Mouse (Mus musculus): ENCODE results near the gene Ptgs1.
A peak's percentile ranks its signal among the peaks of the same experiment; 100 is the strongest.
"Not testable (repeated sequence)": the region's sequence is repeated elsewhere in the genome, so short reads cannot be mapped to it uniquely, and the experiment has no call there.

Gene Ptgs1

DNA sequence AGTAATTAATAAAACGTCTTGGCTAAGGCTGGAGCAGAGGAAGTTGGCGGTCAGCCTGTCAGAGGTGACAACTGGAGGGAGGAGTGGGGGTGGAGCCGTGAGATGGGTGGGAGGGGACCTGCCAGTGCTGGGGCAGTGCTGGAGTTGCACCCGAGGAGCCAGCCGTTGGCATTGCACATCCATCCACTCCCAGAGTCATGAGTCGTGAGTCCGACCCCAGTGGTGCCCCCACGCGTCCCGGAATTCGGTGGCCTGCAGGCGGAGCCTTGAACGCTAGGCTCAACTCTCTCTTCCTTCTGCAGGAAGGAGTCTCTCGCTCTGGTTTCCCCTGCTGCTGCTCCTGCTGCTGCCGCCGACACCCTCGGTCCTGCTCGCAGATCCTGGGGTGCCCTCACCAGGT, at the start of gene Ptgs1:
Gene Ptgs1 (plus strand): TSS at position 61 of the 400 bp plus-strand sequence.
- peak; percentile 63 for DNase-seq

DNA sequence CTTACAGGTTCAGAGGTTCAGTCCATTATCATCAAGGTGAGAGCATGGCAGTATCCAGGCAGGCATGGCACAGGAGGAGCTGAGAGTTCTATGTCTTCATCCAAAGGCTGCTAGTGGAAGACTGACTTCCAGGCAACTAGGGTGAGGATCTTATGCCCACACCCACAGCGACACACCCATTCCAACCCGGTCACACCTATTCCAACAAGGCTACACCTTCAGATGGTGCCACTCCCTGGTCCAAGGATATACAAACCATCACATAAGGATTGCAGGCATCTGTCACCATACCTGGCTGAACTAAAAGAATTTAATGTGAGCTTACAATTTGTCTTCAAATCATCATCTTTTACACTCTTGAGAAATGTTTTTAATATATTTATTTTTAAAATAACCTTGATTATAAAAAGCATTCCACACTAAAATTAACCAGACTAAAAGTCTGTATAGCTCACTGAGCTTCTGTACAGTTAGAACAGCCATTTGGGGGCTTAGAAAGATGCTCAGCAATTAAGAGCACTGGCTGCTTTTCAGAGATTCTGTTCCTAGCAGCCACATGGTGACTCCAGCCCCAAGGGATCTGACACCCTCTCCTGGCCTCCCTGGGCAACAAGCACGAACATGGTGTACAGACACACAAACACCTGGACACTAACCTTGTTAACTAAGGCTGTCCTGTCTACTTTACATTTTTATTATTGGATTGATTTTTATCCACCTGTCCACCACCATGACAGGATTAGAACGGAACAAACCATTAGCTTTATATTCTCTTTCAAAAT, 48.4 kb upstream of the Ptgs1 start:
- peak; percentile 46 for DNase-seq

DNA sequence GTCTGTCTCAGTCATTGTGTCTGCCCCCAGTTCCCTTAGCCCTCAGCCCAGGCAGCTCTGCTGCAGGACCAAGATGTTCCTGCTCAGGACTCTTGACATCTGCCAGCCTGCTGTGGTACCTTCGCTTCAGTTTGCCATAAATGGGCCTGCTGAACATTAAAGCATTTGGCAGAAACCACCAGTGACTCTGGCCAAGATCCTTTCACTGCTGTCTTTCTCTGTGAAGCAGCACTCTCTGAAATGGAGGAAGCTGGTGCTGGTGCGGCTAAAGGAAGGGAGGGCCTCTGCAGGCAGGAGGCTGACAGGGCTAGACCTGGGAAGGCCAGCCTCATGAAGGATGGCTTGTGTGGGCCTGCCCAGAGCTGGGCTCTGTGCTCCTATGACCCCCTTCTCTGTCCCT, 46.9 kb upstream of the Ptgs1 start:
- DNase-seq: no peak

DNA sequence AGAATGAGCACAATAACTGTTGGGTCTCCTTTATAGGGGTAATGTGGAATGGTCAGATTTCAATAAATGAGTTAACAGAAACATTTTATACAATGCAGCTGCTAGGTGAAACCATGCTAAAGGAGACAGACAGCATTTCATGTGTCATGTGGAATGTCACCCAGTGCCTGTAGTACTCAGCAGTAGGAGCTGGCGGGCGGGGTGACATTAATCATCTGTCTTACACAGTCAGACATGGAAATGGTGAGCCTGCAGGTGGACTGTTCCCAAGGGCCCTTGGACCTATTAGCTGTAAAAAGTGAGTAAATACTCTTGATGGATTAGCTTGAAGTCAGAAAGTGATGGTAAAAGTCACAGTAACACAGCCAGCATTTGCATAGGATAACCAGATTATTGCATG, 46.0 kb upstream of the Ptgs1 start:
- DNase-seq: peak; percentile 48

DNA sequence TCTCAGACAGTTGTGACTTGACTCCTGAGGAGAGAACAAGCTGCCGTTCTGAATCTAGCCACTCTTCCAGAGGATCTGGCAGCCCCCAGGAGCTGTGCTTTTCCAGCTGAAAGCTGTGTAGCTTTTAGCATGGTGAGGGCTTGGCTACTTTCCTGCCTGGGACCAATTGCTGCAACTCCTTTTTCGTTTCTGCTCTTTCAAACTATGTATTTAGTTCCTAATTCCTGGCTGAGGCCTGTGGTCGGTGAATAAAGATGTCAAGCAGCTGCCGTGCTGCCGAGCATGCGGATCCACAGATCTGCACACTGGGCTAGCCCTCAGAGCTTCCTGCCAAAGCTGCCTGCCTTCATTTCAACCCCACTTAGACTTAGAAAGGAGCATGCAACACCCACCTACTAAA, 45.4 kb upstream of the Ptgs1 start:
- no peak for DNase-seq

DNA sequence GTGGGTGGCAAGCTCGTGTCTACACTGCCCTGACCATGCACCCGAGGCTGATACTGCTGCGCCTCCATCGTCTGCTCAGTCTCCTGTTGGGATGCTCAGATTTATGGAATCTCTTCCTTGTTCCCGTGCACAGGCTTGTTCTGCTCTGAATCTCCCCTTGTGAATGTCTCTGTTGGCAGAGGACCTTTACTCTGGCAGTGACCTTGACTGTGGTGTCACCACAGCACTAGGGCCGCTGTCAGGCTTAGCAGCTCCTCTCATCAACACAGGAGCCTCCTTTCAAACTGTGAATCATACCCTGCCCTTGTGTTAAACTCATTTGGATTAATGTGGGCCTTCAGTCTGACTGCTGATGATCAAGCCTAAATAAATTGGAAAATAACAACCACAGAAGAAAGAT, 41.0 kb upstream of the Ptgs1 start:
- not testable (repeated sequence) for DNase-seq

DNA sequence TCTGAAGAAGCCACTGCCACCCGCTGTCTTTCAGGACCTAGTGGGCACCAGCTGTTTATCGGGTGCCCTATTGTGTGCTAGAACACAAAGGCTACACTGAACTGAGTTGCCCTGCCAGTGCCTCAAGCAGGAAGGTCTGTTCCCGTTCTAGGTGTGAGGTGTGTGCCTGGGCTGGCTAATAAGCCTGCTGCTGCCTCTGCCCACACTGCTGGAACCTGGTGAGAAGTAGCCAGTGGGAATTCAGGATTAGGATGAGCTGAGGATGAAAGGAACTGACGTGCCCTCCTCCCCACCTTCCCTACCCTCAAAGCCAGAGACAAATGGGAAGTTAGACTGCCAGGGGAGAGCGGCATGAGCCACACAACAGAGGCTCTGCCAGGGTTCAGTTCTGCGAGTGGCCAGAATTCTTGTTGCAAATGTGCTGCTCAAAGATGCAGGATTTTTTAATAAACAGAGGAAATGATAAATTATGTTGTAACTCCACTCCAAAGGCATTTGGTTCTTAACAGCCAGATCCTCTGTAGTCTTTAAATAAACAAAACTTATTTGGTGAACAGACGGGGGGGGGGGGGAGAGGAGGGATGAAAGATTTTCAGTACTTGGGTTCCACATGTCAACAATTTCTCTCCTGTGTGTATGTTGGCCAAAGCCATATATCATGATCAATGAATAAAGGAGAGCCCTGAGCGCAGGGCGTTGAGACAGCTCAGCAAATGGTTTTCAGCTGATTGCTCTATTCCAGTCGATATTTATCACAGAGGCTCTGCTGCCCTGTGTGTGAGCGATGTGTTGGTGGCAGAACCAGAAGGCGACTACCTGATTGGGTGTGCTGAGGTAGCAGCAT, 38.9 kb upstream of the Ptgs1 start:
- no peak for DNase-seq

DNA sequence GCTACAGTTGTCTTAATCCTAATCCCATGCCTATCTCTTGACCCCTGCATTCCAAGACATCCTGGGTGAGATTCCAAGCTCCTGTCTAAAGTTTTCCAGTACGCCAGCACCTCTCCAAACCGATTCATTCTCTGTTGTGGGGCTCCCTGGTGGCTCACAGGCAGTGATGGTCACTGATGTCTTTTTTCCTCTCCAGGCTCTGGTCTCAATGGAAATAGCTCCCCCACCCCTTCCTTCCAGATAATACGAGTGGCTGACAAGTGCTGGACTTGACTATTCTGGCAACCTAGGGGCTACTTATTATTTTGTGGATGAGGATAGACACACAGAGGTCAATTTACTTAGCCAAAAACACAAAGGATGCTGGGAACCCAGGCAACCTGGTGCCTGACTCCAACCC, 33.2 kb upstream of the Ptgs1 start:
- no peak for DNase-seq

DNA sequence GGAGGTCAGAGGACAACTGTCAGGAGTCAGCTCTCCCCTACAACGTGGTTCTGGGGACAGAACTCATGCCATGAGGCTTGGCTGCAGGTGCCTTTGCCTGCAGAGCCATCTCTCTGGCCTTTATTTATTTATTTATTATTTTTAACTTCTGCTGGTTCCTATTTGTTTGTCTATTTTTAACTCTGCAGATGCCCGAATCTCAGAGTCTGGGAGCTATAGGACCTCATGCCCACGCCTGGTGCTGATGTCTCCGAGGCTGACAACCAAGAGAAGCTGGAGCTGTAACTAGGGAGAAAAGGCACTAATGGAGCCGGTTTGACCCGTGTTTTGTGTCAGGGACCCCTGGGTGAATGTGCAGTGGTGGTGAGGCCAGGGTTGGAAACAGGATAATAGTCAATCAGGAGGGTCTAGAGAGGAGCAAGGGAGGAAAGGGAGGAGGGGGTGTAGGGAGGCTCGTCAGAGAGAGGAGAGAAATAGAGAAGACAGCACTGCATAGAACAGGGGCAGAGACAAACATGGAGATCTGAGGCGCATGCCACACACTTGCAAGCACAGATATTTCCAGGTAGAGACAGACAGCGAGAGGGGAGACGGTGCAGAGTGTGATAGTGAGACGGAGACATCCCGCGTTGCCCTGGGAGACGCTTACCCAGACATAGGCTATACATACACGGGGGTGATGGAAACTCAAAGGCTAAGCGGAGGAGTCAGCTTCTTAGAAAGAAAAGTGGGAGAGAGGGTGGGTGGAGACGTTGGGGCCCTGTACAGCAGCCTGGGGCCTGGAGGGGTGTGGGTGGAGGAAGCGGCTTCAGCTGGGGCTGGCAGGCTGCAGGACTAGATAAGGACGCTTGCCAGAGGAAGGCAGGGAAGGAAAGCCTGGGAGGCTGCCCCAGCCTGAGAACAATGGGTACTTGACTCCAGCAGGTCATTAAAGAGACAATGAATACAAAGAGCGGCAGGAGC, 32.0 kb upstream of the Ptgs1 start:
- DNase-seq: peak; percentile 94

DNA sequence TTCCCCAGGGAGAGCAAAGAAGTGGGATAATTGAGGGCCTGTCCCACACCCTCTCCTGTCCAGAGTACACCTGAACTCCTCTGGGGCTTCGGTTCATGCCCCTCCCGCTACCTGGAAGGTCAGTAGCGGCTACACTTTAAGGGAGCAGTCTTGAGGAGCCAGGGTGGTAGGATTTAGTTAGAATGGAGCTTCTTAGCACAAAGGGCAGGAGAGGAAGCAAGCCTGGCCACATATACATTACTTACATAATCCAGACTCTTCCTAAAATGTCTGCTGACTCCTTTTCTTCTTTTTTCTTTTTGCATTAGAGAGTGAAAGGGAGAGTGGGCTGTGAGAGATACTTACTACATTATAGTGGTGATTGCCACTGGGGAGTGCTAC, 31.4 kb upstream of the Ptgs1 start:
- DNase-seq: no peak

DNA sequence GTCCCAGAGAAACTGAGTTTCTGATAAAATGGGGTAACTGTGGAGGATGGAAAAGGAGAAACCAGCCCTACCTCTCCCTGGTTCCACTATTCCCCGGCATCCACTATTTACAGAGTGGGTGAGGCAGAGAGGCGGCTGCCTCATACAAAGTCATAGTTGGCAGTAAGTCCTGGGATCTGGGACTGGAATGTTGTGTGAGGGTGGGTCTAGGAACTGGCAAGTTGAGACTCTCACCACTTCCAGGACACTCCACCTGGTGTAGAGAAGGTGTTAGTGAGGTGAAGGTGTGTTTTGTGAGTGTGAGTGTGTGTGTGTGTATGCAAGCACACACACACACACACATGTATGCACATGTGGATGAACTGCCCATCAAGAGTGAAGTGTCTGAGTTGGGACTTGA, 29.4 kb upstream of the Ptgs1 start:
- DNase-seq: no peak

DNA sequence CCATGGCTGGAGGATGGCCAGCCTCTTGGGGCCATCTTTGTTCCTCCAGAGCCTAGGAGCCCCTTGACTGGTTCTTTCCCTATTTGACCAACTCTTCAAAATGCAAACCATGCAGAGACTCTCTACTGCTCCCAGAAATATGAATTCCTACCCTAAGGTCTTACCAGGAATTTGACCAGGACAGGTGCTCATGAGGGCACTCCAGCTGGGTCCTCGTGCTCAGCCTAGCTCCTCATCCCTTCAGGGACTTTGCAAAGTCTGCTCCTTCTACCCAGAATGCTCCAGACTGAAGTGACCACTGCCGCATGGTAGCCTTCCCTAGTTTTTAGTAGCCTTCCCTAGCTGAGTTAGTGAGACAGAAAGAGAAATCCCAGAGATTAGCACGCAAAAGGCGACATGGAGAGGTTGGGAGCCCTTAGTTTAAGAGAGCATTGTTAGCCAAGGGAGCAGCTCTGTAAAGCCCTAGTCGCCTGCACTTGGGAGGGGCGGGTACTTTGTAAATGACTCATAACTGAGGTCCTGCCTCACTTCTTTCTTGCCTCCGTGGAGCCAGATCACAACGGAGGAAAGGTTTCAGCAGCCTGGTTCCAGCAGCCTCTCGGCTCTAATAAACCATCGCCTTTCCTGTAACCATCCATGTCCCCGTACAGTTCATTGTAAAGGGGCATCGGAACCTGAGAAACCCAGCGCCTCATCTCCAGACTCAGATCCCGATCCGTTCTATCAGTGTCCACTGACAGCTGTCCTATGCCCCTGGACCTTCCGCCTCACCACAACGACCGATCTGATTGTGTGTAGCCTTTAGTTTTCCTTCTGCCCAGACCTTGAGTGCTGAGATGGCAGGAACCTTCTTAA, 28.2 kb upstream of the Ptgs1 start:
- no peak for DNase-seq

DNA sequence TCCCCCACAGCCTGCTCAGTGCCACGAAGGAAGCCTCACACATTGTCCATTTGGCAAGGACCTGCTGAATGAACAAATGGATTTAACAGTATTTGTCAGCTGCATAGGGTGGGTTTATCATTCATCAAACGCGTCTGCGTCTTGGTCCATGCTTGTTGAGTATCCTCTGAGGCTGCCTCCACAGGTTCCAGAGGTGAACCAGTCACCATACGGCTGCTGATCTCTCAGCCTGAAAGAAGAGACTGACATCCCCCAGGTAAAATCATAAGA, 27.7 kb upstream of the Ptgs1 start:
- no peak for DNase-seq

DNA sequence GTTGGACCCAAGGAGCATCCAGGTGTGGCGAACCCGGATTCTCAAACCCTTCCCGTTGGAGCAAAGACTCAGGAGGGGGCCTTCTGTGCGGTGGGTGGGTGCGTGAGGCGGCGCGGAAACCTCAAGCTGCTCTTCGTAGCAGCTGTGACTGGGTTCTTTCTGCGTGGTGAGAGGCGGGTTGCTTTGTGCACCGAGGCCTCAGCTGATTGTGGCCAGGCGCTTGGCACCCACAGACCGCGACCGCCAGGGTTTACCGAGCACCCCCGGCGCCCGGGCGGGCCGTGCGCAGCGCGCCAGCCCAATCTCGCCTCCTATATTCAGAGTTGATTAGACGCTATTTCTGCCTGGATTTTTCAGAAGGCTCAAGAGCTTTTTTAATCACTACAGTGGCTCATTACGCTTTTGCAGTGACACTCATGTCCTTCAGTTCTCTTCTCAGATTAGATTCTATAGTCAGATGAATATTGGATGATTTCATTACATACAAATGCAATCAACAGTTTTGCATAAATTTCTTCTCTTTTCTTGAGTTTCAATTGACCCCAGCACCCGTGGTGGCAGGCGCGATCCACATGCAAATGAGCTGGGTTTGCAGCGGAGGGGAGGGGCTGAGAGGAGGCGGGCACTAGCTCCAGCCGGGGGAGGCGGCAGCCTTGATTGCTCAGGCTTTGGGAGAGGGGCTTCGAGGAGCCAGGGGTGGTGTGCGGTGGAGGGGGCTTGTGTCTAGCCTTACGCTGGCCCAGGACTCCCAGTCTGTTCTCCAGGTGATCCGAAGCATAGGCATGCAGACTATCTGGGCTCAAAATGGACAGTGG, 27.0 kb upstream of the Ptgs1 start:
- DNase-seq: peak; percentile 75

DNA sequence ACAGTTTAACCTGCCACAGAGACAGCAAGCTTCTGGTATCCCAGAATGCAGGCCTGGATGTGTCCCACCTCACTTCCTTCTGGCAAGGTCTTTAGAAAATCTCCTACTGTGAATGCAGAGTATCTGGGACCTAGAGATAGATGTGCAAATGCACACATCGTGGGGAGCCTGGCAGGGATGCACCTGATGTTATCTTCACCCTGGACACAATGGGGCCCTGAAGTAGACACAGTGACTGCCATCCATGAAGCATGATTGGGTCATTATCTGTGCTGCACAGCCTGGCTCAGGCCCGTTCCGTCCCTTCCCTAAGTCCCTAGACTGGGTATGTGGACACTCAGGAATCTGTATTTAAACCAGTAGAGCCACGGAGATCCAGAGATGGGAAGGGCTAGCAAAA, 25.6 kb upstream of the Ptgs1 start:
- DNase-seq: no peak

DNA sequence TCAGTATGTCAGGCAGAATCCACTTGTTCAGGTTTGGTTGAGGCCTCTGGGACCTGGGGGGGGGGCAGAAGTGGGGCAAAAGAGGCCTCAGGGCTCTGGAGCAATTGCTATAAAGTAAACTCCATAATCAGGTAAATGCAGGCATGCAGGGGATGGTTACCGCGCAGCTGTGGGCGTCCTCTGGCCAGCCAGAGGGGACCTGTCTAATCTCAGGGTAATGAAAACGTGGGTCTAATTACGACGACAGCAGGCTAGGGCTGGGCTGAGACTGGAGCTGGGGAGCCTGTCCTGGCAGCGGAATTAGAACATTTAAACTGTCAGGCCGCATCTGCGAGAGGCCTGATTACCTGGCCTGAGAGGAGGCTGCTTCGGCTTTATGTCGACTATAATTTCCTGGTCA, 23.2 kb upstream of the Ptgs1 start:
- no peak for DNase-seq

DNA sequence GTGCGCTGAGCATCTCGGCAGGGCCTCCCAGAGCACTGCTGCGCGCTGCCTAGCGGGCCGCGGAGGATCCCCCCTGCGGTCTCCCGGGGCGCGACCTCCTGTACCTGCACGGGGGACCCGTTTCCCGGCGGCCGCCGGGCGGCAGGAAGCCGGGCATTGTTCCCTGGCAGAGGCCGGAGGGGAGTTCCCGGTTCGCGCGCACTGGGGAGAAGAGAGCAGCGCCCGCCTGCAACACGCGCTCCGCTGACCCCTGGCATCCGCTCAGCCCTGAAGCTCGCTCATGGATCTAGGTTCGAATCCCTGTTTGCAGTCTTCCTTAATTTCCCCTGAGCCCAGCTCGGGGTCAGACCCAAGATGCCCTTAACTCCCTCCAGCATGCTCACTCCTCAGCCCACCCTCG, 19.4 kb upstream of the Ptgs1 start:
- no peak for DNase-seq

DNA sequence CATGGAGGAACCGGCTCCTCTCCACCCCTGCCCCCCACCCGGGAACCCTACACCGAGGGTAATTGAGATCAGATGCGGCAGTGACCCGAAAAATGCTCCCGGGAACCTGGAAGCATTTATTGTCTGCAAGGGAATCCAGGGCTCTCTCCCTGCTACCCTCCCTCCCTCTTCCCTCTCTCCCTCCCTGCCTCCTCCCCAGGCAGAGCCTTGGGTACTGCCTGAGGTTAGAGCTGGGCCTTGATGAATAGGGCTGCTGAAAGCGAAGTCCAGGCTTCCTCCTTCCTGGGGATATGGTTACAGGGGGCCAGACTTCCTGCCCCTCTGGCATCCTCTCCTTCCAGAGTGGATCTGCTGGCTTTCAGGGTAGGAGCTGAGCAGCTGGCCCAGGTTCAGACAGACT, 18.4 kb upstream of the Ptgs1 start:
- DNase-seq: no peak

DNA sequence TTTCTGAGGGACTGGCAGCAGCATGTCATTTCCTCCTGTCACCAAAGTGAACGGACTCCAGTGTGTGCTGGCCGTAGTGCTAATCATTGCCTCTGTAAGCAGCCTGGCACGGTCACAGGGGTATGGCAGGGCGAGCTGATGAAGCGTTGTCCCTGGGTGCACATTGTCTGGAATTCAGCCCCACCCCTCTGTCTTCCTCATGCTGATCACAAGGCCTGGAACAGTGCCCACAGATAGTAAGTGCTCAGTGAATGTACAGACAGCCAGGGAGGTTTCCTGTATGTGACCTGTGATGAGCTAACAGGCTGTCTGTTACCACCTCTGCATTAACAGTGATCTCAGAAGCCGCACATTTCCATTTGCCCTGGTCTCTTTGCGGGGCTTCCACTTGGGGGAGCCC, 17.1 kb upstream of the Ptgs1 start:
- DNase-seq: no peak

DNA sequence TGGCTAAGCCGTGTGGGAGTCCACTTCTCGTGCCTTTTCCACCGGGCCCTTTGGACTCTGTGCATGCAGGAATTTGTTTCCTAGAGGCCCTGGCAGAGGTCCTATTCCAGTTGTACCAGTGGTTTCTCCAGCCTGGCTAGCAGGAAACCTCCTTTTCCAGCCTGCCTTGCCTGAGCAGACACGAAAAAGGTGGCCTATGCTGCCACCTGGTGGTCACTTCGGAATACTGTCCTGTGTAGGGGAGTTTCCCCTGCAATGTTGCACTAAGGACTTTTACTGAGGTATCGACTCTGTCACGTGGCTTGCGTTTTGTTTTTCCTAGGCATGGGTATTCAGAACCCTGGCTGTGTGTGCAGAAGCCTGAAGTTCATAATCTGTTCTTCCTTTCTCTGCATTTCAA, 16.2 kb upstream of the Ptgs1 start:
- peak; percentile 88 for DNase-seq

DNA sequence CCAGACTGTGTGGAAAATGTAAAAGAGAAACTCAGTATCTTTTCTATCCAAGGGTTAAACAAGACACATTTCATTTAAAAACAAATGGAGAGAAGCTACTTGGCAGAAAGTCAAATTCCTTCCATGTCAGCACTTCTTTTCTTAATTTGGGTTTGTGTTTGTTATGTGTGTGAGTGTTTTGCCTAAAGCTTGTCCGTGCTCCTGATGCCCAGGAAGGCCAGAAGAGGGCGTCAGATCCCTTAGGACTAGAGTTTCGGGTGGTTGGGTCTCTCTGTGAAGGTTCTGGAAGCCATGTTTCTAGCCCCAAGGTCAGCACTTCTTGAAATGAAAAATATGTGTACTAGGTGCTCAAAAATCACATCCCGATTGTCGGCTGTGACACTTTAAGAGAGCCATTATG, 15.8 kb upstream of the Ptgs1 start:
- DNase-seq: no peak
